9 mouse cellular contexts compared by ENCODE assay signal in genomic region chr11:109721781-109722446, GRCm38 (mm10). TPM values are rescaled to one million over a fixed set of nuclear protein-coding genes. Genes with fewer than 3 reads are reported as not detected.
DNase-seq lines count a peak whose midpoint lies in the region; ATAC-seq and TF ChIP-seq lines count a peak whose summit lies in the region.
"Had no signal": no experiment of that assay in that cellular context is flagged by ENCODE, and none has a peak within 500 bp of the region (broad histone marks: within the 10 kb centered on the region; RNA-seq: fewer than 3 reads in every experiment).

Fam20a (minus strand) TSS chr11:109722279.

- intact Hi-C loops in gastrocnemius, postnatal 36 days (cut with DNase I), result loop anchor here (5.0 kb wide), 1 partner anchor 50 kb away; no protein-coding TSS in a partner anchor
- intact Hi-C loops in left cerebral cortex, postnatal 10 days (cut with DNase I), result no loop called here

- 0 out of 2 replicates have a peak, but pooled peaks cover 3% of the 10 kb centered on the region for H3K27me3 ChIP-seq in intestine, embryonic 14.5 days (replicated peaks; ENCODE audit: control insufficient read depth, insufficient read depth, low read length)

- DNase-seq in CD4-positive, CD25-positive, alpha-beta regulatory T cell, adult 2 months (ENCODE audit: low read depth, low spot score), result peak; percentile 30
- DNase-seq in gastrocnemius, postnatal 36 days, result peak; percentile 38 to 57
- peak; percentile 78 for DNase-seq in intestine, embryonic 14.5 days (ENCODE audit: low spot score)
- peak in 1 of 2 experiments; percentile 78 for DNase-seq in left cerebral cortex, postnatal 10 days (ENCODE audit: extremely low spot score in 1 of 2, low spot score in 2 of 2)
- DNase-seq in right cerebral cortex, postnatal 10 days (ENCODE audit: low spot score in 2 of 2), result peak; percentile 76

- H3K36me3 ChIP-seq in intestine, embryonic 14.5 days (ENCODE audit: control insufficient read depth, insufficient read depth, low read length), result no peaks in the 10 kb centered on the region

- H3K4me2 ChIP-seq in intestine, embryonic 14.5 days (ENCODE audit: low read length), result peak within 1 kb of the TSS; percentile 91

- peaks cover 10% of the 10 kb centered on the region for H3K4me1 ChIP-seq in cortical plate, adult 2 months (ENCODE audit: control insufficient read depth, insufficient read depth, low read length)
- H3K4me1 ChIP-seq in intestine, embryonic 14.5 days (replicated peaks; ENCODE audit: control insufficient read depth, insufficient read depth, low read length), result peaks cover 13% of the 10 kb centered on the region

- peak within 1 kb of the TSS; percentile 36 for H3K27ac ChIP-seq in cortical plate, adult 2 months (ENCODE audit: insufficient read depth, low read length)
- H3K27ac ChIP-seq in intestine, embryonic 14.5 days (ENCODE audit: low read depth), result no peak within 1 kb of the TSS

- ATAC-seq in CD4-positive, CD25-positive, alpha-beta regulatory T cell, adult 4 months, result no peak
- peak; percentile 37 for ATAC-seq in intestine, embryonic 14.5 days (replicated peaks; ENCODE audit: low FRiP score, low TSS enrichment, low read depth)
- peak; percentile 17 for ATAC-seq in megakaryocyte, adult 5-6 weeks (ENCODE audit: poor library complexity, severe bottlenecking)

- TF ChIP-seq CTCF in cortical plate, adult 2 months (IDR thresholded peaks at IDR 0.05; ENCODE audit: extremely low read depth, insufficient read depth, low read length), result no peak

- under 1% methylated on average over 31 of the region's 31 CpGs for WGBS in intestine, embryonic 14.5 days

- H3K9me3 ChIP-seq in intestine, embryonic 14.5 days (ENCODE audit: control insufficient read depth, low read length), result no peaks in the 10 kb centered on the region

- H3K9ac ChIP-seq in intestine, embryonic 14.5 days (ENCODE audit: low read length), result peak within 1 kb of the TSS; percentile 25

- peak; percentile 21; the same call in 1 of the 2 replicates for TF ChIP-seq POLR2A in cortical plate, adult 2 months (IDR thresholded peaks at IDR 0.05; ENCODE audit: extremely low read depth, insufficient read depth, low read length)

- peak within 1 kb of the TSS; percentile 39 for H3K4me3 ChIP-seq in cortical plate, adult 2 months (ENCODE audit: insufficient read depth, low read length)
- peak within 1 kb of the TSS; percentile 35 for H3K4me3 ChIP-seq in intestine, embryonic 14.5 days (ENCODE audit: low read depth, low read length)

RNA-seq across cellular contexts. Expression of gene Fam20a, which starts in this region (rescaled TPM):
- 1 to 10 TPM in 1 of 2 experiments, under 1 TPM in 1; 0.91 to 1.7 TPM for polyA plus RNA-seq in CD4-positive, CD25-positive, alpha-beta regulatory T cell, adult 4 months (2017; shearing (Covaris generic))
- 22.5 and 24.6 TPM in 2 replicates for polyA plus RNA-seq in cortical plate, adult 2 months (2012; rRNA removed)
- 1 to 10 TPM; 1.6 to 2.5 TPM for total RNA-seq in gastrocnemius, postnatal 36 days (2021)
- polyA plus RNA-seq in intestine, embryonic 14.5 days (2014; fragmentation: Nextera tagmentation; extraction: Ambion mirVana), result 0.79 and 1.7 TPM in 2 replicates
- 10 to 100 TPM; 12.0 to 14.2 TPM for total RNA-seq in left cerebral cortex, postnatal 10 days (2021)
- not detected in 2 replicates for total RNA-seq in megakaryocyte, adult 5-6 weeks (2015)
- total RNA-seq in megakaryocyte, adult 5-6 weeks (2017), result 0.04 and 0.33 TPM in 2 replicates
- total RNA-seq: neutrophil, adult 5-6 weeks had no signal

Comparison
In these comparisons a context has a peak if more than half of its experiments do, and no peak if none do; other contexts are left out.
1. Peak in ATAC-seq in megakaryocyte, adult 5-6 weeks; RNA of the gene not detected or under 1 TPM.